Mouse (Mus musculus): ENCODE measurements around the gene Vmn2r52. TPM values are rescaled to one million over a fixed set of nuclear protein-coding genes. Genes with fewer than 3 reads are reported as not detected.

The Vmn2r52 gene
- polyA plus RNA-seq (2015; fragmentation: Illumina TruSeq; extraction: RNeasy Lipid Tissue Mini Kit (QIAGEN cat#74804); ENCODE audit: insufficient read depth, low read depth, low replicate concordance): not detected

GRCm38 (mm10) chr7:10176473-10176872 lies at the start of gene Vmn2r52:
TSS of gene Vmn2r52 (minus strand) at chr7:10176573.

GRCm38 (mm10) chr7:10105641-10106040 lies 70.7 kb downstream of the Vmn2r52 start, which contains the start of gene Vmn2r51:
TSS of gene Vmn2r51 (minus strand) at chr7:10105741.

Other genes with a start within 250 kb of the Vmn2r52 start
- gene Vmn2r48, start 223.0 kb downstream of the Vmn2r52 start, polyA plus RNA-seq (2015; fragmentation: Illumina TruSeq; extraction: RNeasy Lipid Tissue Mini Kit (QIAGEN cat#74804); ENCODE audit: insufficient read depth, low read depth, low replicate concordance): not detected
- not detected for gene Vmn2r49, start 184.3 kb downstream of the Vmn2r52 start, polyA plus RNA-seq (2015; fragmentation: Illumina TruSeq; extraction: RNeasy Lipid Tissue Mini Kit (QIAGEN cat#74804); ENCODE audit: insufficient read depth, low read depth, low replicate concordance)
- not detected for gene Vmn2r50, start 123.3 kb downstream of the Vmn2r52 start, polyA plus RNA-seq (2015; fragmentation: Illumina TruSeq; extraction: RNeasy Lipid Tissue Mini Kit (QIAGEN cat#74804); ENCODE audit: insufficient read depth, low read depth, low replicate concordance)
- not detected for gene Vmn2r51, start 70.8 kb downstream of the Vmn2r52 start, polyA plus RNA-seq (2015; fragmentation: Illumina TruSeq; extraction: RNeasy Lipid Tissue Mini Kit (QIAGEN cat#74804); ENCODE audit: insufficient read depth, low read depth, low replicate concordance)
- gene Vmn1r66, start 101.4 kb upstream of the Vmn2r52 start, polyA plus RNA-seq (2015; fragmentation: Illumina TruSeq; extraction: RNeasy Lipid Tissue Mini Kit (QIAGEN cat#74804); ENCODE audit: insufficient read depth, low read depth, low replicate concordance): not detected